Mouse (Mus musculus): ENCODE data around the gene Cit. TPM values are rescaled to one million over a fixed set of nuclear protein-coding genes. Genes with fewer than 3 reads are reported as not detected.

Cit gene
- polyA plus RNA-seq, 1 experiment from 2014 or later = 5.4 TPM

DNA sequence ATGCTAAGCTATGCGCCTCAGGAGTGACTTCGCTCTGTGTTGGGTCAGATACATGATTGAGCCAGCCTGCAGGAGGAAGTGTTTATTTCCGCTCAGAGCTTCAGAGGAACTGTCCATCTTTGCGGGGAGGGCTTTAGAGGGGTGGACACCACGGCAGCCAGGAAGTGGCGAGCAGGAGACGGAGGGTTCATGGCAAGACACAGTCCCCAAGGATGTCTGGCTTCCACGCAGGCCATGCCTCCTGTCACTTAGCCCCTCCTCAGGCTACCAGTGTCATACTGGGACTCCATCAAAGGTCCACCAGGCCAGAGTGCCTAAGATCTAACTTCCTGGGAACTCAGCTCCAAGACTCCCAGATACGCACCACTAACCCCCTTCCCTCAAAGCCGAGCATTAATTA is 132.7 kb downstream of the Cit start:
- ATAC-seq (ENCODE audit: low FRiP score, low TSS enrichment) = no peak
- H3K9ac ChIP-seq (ENCODE audit: low read length) = no peak overlapping the region
- 65% methylated on average over 10 of the region's 10 CpGs for WGBS

DNA sequence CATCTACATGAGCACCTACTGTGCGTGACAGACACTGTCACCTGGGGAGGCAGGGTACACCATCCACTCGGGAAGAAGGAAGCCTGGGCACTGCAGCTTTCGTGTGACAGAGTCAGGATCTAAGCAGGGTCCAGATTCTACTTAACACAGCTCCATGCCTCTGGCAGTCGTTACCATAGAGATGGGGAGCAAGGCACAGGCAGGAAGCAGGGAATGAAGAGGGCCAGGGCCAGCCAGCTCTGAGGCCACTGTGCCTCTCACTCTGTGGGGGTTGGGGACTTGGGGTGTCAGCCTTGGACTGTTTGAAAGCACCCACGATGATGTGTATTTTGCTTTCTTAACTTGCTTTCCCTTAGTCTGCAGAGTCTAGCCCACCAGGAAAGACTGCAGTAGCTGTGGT is 133.2 kb downstream of the Cit start:
- no peak for DNase-seq (ENCODE audit: low spot score)
- Histone ChIP-seq H3K27me3 (ENCODE audit: control insufficient read depth, insufficient read depth, low read length) (no peaks in the 10 kb centered on the region), H3K4me2 (replicated peaks; ENCODE audit: low read depth) (no peak overlapping the region), H3K4me3 (ENCODE audit: low read depth, low read length) (no peak overlapping the region), H3K4me1 (replicated peaks; ENCODE audit: control insufficient read depth, insufficient read depth) (0 out of 2 replicates have a peak, but pooled peaks cover 3% of the 10 kb centered on the region), H3K27ac (replicated peaks) (0 out of 2 replicates have a peak overlapping the region, but pooled peaks have one; percentile 18), H3K36me3 (ENCODE audit: control insufficient read depth, insufficient read depth, low read length) (peaks cover 3% of the 10 kb centered on the region; the same call in 1 of the 2 replicates), H3K9ac (ENCODE audit: low read length) (no peak overlapping the region), H3K9me3 (ENCODE audit: control insufficient read depth, low read length) (no peaks in the 10 kb centered on the region)
- ATAC-seq (ENCODE audit: low FRiP score, low TSS enrichment) = no peak
- 63% methylated on average over 5 of the region's 5 CpGs for WGBS
- TF ChIP-seq CTCF (IDR thresholded peaks at IDR 0.05; ENCODE audit: low read depth) (no peak), EP300 (optimal IDR thresholded peaks at IDR 0.05) (no peak)

More for the DNA sequence above, 132.7 kb downstream of the Cit start:
- H3K9me3 ChIP-seq (ENCODE audit: control insufficient read depth, low read length) = no peaks in the 10 kb centered on the region
- H3K4me2 ChIP-seq (replicated peaks; ENCODE audit: low read depth) = peak overlapping the region; percentile 23; the same call in 1 of the 2 replicates
- TF ChIP-seq EP300 (optimal IDR thresholded peaks at IDR 0.05) = no peak
- no peak for TF ChIP-seq CTCF (IDR thresholded peaks at IDR 0.05; ENCODE audit: low read depth)
- no peak overlapping the region for H3K4me3 ChIP-seq (ENCODE audit: low read depth, low read length)
- no peaks in the 10 kb centered on the region for H3K27me3 ChIP-seq (ENCODE audit: control insufficient read depth, insufficient read depth, low read length)
- H3K4me1 ChIP-seq (replicated peaks; ENCODE audit: control insufficient read depth, insufficient read depth) = 0 out of 2 replicates have a peak, but pooled peaks cover 3% of the 10 kb centered on the region
- H3K27ac ChIP-seq (replicated peaks) = peak overlapping the region; percentile 70
- peaks cover 3% of the 10 kb centered on the region; the same call in 1 of the 2 replicates for H3K36me3 ChIP-seq (ENCODE audit: control insufficient read depth, insufficient read depth, low read length)
- no peak for DNase-seq (ENCODE audit: low spot score)

DNA sequence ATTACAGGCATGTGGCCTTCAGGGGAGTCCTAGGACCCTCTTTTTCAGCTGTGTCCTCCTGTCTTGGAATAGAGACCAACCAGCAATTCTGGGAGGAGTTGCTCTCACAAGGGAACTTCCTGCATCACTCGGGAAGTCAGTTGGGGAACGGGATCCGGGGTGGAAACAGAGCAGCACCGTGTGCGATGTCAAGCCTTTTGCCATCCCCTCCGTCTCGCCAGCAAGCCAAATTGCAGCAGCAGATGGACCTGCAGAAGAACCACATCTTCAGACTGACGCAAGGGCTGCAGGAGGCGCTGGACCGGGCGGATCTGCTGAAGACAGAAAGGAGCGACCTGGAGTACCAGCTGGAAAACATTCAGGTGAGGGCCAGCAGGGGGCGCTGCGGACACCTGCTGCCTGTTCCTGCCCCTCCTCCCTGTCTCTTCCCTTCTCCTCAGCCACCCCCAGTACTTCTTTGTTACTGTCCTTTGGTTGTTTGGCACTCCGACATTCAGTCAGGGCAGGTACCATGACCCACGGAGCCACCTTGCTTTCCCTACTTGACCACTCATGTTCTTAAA is 134.1 kb downstream of the Cit start:
- no peaks in the 10 kb centered on the region for H3K9me3 ChIP-seq (ENCODE audit: control insufficient read depth, low read length)
- peak; percentile 72 for TF ChIP-seq CTCF (IDR thresholded peaks at IDR 0.05; ENCODE audit: low read depth)
- no peak for TF ChIP-seq EP300 (optimal IDR thresholded peaks at IDR 0.05)
- DNase-seq (ENCODE audit: low spot score) (peak; percentile 41), ATAC-seq (ENCODE audit: low FRiP score, low TSS enrichment) (no peak)
- no peak overlapping the region for H3K4me3 ChIP-seq (ENCODE audit: low read depth, low read length)
- H3K4me2 ChIP-seq (replicated peaks; ENCODE audit: low read depth) = no peak overlapping the region
- WGBS = 71% methylated on average over 16 of the region's 16 CpGs
- H3K9ac ChIP-seq (ENCODE audit: low read length) = no peak overlapping the region
- H3K27ac ChIP-seq (replicated peaks) = no peak overlapping the region
- H3K27me3 ChIP-seq (ENCODE audit: control insufficient read depth, insufficient read depth, low read length) = no peaks in the 10 kb centered on the region
- peaks cover 3% of the 10 kb centered on the region; the same call in 1 of the 2 replicates for H3K36me3 ChIP-seq (ENCODE audit: control insufficient read depth, insufficient read depth, low read length)
- 0 out of 2 replicates have a peak, but pooled peaks cover 3% of the 10 kb centered on the region for H3K4me1 ChIP-seq (replicated peaks; ENCODE audit: control insufficient read depth, insufficient read depth)

DNA sequence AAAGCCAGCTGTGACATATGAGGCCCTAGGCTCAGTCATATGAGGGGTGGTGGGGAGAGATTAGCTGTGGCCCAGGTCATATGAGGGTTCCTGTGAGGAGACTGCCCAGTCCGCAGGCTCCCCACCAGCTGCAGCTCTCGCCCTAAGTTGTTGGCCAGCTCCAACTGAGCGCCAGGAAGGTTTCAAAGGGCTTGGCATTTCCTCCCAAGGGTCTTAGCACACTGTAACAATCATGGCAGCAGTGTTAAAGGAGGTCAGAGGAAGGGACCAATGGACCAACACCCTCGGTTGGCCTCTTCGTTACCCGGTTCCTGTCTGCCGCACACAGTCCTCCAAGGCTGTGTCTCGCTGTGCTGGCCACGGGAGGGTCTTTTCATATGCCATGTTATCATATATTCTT is 135.5 kb downstream of the Cit start:
- DNase-seq (ENCODE audit: low spot score) (no peak), ATAC-seq (ENCODE audit: low FRiP score, low TSS enrichment) (no peak)
- H3K4me2 ChIP-seq (replicated peaks; ENCODE audit: low read depth) = no peak overlapping the region
- no peak overlapping the region for H3K4me3 ChIP-seq (ENCODE audit: low read depth, low read length)
- 86% methylated on average over 9 of the region's 9 CpGs for WGBS
- H3K9ac ChIP-seq (ENCODE audit: low read length) = no peak overlapping the region
- peaks cover 3% of the 10 kb centered on the region; the same call in 1 of the 2 replicates for H3K36me3 ChIP-seq (ENCODE audit: control insufficient read depth, insufficient read depth, low read length)
- no peaks in the 10 kb centered on the region for H3K27me3 ChIP-seq (ENCODE audit: control insufficient read depth, insufficient read depth, low read length)
- 0 out of 2 replicates have a peak, but pooled peaks cover 3% of the 10 kb centered on the region for H3K4me1 ChIP-seq (replicated peaks; ENCODE audit: control insufficient read depth, insufficient read depth)
- H3K9me3 ChIP-seq (ENCODE audit: control insufficient read depth, low read length) = no peaks in the 10 kb centered on the region
- TF ChIP-seq CTCF (IDR thresholded peaks at IDR 0.05; ENCODE audit: low read depth) (no peak), EP300 (optimal IDR thresholded peaks at IDR 0.05) (no peak)
- no peak overlapping the region for H3K27ac ChIP-seq (replicated peaks)

DNA sequence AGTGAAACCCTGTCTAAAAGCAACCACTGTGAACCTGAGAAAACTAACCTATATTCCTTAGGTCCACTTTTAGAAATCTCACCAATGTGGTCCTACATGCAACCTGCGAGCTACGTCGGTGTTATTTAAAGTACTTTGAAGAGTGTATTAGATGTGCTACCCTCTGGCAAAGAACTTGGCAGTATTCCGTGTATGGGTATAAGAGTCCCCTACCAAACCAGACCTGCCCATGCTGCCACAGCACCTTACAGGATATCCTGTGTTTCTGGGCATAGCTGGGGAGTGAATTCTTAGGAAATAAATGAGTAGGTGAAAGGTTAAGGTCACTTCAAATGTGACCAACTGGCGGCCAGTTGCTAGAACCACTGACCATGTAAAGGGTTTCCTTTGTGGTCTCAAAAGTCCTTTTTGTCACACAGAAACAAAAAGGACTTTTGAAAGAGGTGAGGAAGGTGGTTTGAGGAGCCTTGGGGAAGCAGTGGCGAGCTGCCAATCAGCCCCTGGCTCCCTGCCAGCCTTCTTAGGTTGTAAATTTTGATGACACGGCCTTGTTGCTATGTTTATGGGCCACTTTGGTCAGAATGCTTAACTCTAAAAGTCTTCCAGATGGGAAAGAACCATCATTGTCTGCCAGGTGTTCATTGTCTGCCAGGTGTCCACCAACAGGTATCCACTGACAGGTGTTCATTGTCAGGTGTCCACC is 137.7 kb downstream of the Cit start:
- no peak overlapping the region for H3K9ac ChIP-seq (ENCODE audit: low read length)
- no peak for ATAC-seq (ENCODE audit: low FRiP score, low TSS enrichment)
- no peaks in the 10 kb centered on the region for H3K27me3 ChIP-seq (ENCODE audit: control insufficient read depth, insufficient read depth, low read length)
- no peaks in the 10 kb centered on the region for H3K4me1 ChIP-seq (replicated peaks; ENCODE audit: control insufficient read depth, insufficient read depth)
- no peak for TF ChIP-seq CTCF (IDR thresholded peaks at IDR 0.05; ENCODE audit: low read depth)
- TF ChIP-seq EP300 (optimal IDR thresholded peaks at IDR 0.05) = no peak
- no peak overlapping the region for H3K4me3 ChIP-seq (ENCODE audit: low read depth, low read length)
- DNase-seq (ENCODE audit: low spot score) = no peak
- no peaks in the 10 kb centered on the region for H3K9me3 ChIP-seq (ENCODE audit: control insufficient read depth, low read length)
- peaks cover 3% of the 10 kb centered on the region; the same call in 1 of the 2 replicates for H3K36me3 ChIP-seq (ENCODE audit: control insufficient read depth, insufficient read depth, low read length)
- WGBS = 69% methylated on average over 7 of the region's 7 CpGs
- H3K27ac ChIP-seq (replicated peaks) = no peak overlapping the region
- H3K4me2 ChIP-seq (replicated peaks; ENCODE audit: low read depth) = no peak overlapping the region

DNA sequence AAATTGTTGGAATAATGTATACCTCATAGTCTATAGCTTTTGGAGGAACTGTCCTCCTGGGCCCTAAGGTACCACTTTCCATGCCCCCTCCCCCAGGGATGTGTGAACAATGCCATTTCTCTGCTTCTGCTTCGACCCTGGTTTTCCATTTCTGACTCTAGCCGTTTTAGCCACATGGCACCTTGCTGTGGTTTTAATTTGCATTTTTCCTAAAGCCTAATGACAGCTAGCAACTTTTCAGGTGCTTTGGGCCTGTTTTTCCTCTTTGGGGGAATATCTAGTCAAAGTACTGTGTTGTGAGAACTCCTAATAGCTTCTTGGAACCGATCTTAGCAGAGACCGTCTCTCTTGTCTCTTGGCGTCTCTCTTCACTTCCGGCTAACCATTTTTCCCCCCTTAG is 139.3 kb downstream of the Cit start:
- peaks cover 7% of the 10 kb centered on the region; the same call in 1 of the 2 replicates for H3K36me3 ChIP-seq (ENCODE audit: control insufficient read depth, insufficient read depth, low read length)
- H3K9ac ChIP-seq (ENCODE audit: low read length) = no peak overlapping the region
- H3K4me3 ChIP-seq (ENCODE audit: low read depth, low read length) = no peak overlapping the region
- H3K4me1 ChIP-seq (replicated peaks; ENCODE audit: control insufficient read depth, insufficient read depth) = no peaks in the 10 kb centered on the region
- no peak overlapping the region for H3K4me2 ChIP-seq (replicated peaks; ENCODE audit: low read depth)
- H3K27ac ChIP-seq (replicated peaks) = no peak overlapping the region
- DNase-seq (ENCODE audit: low spot score) = no peak
- ATAC-seq (ENCODE audit: low FRiP score, low TSS enrichment) = no peak
- TF ChIP-seq EP300 (optimal IDR thresholded peaks at IDR 0.05) = no peak
- no peak for TF ChIP-seq CTCF (IDR thresholded peaks at IDR 0.05; ENCODE audit: low read depth)
- WGBS = 92% methylated on average over 6 of the region's 6 CpGs
- no peaks in the 10 kb centered on the region for H3K9me3 ChIP-seq (ENCODE audit: control insufficient read depth, low read length)
- H3K27me3 ChIP-seq (ENCODE audit: control insufficient read depth, insufficient read depth, low read length) = no peaks in the 10 kb centered on the region
